Comparison of ENCODE assay signal across 11 mouse cellular contexts in genomic region chr2:136002118-136002517, GRCm38 (mm10). TPM values are rescaled to one million over a fixed set of nuclear protein-coding genes. Genes with fewer than 3 reads are reported as not detected.
DNase-seq lines count a peak whose midpoint lies in the region; ATAC-seq and TF ChIP-seq lines count a peak whose summit lies in the region.
"Had no signal": no experiment of that assay in that cellular context is flagged by ENCODE, and none has a peak within 500 bp of the region (broad histone marks: within the 10 kb centered on the region; RNA-seq: fewer than 3 reads in every experiment).

No protein-coding gene starts in this region.

- H3K4me2 ChIP-seq in intestine, embryonic 14.5 days (ENCODE audit: low read length): no peak overlapping the region
- no peak overlapping the region for H3K4me2 ChIP-seq in intestine, embryonic 16.5 days (ENCODE audit: low read depth, low read length)
- no peak overlapping the region for H3K4me2 ChIP-seq in limb, embryonic 13.5 days (replicated peaks)
- H3K4me2 ChIP-seq: heart, embryonic 13.5 days; stomach, embryonic 15.5 days had no signal

- no peaks in the 10 kb centered on the region for H3K4me1 ChIP-seq in intestine, embryonic 14.5 days (replicated peaks; ENCODE audit: control insufficient read depth, insufficient read depth, low read length)
- H3K4me1 ChIP-seq in intestine, embryonic 16.5 days (ENCODE audit: control insufficient read depth, insufficient read depth, low read length): no peaks in the 10 kb centered on the region
- H3K4me1 ChIP-seq in ES-E14 (ENCODE audit: control insufficient read depth in 2 of 2, insufficient read depth in 2 of 2, low read length in 2 of 2, poor library complexity in 1 of 2): no peaks in the 10 kb centered on the region
- H3K4me1 ChIP-seq in limb, embryonic 13.5 days: peaks cover 10% of the 10 kb centered on the region
- H3K4me1 ChIP-seq: heart, embryonic 13.5 days; stomach, embryonic 15.5 days had no signal

- no peaks in the 10 kb centered on the region; the same call in 1 of the 2 replicates for H3K36me3 ChIP-seq in intestine, embryonic 14.5 days (ENCODE audit: control insufficient read depth, insufficient read depth, low read length)
- no peaks in the 10 kb centered on the region for H3K36me3 ChIP-seq in intestine, embryonic 16.5 days (ENCODE audit: control insufficient read depth, insufficient read depth, low read length)
- no peaks in the 10 kb centered on the region for H3K36me3 ChIP-seq in ES-E14 (ENCODE audit: control insufficient read depth, insufficient read depth, low read length, poor library complexity, severe bottlenecking)
- no peaks in the 10 kb centered on the region; the same call in 1 of the 2 replicates for H3K36me3 ChIP-seq in limb, embryonic 13.5 days
- H3K36me3 ChIP-seq: stomach, embryonic 15.5 days had no signal

- peak; percentile 75; the same call in 1 of the 2 replicates for ATAC-seq in intestine, embryonic 14.5 days (replicated peaks; ENCODE audit: low FRiP score, low TSS enrichment, low read depth)
- ATAC-seq in intestine, embryonic 16.5 days: no peak
- peak; percentile 66 for ATAC-seq in common myeloid progenitor, adult 5-6 weeks (replicated peaks; ENCODE audit: low read depth, poor library complexity, severe bottlenecking)
- ATAC-seq in limb, embryonic 13.5 days (ENCODE audit: low FRiP score, low read depth): peak; percentile 44

- H3K27ac ChIP-seq in intestine, embryonic 14.5 days (ENCODE audit: low read depth): no peak overlapping the region
- H3K27ac ChIP-seq in intestine, embryonic 16.5 days (ENCODE audit: low read length): no peak overlapping the region
- no peak overlapping the region for H3K27ac ChIP-seq in ES-E14 (ENCODE audit: insufficient read depth, low read depth, low read length, poor library complexity, severe bottlenecking)
- no peak overlapping the region for H3K27ac ChIP-seq in limb, embryonic 13.5 days
- H3K27ac ChIP-seq: heart, embryonic 13.5 days; stomach, embryonic 15.5 days had no signal

- intact Hi-C loops in gastrocnemius, postnatal 14 days (cut with DNase I; ENCODE audit: low total_unique reads): no loop called here

- in situ Hi-C loops in ES-E14 (cut with MboI; ENCODE audit: low sequenced_read_pairs in 2 of 2, unreplicated experiment in 2 of 2): no loop called here

- 52% methylated on average over 7 of the region's 7 CpGs for WGBS in intestine, embryonic 14.5 days
- 46% methylated on average over 7 of the region's 7 CpGs for WGBS in intestine, embryonic 16.5 days
- WGBS in limb, embryonic 13.5 days: 53% methylated on average over 7 of the region's 7 CpGs

- H3K9me3 ChIP-seq in intestine, embryonic 14.5 days (ENCODE audit: control insufficient read depth, low read length): no peaks in the 10 kb centered on the region
- H3K9me3 ChIP-seq in intestine, embryonic 16.5 days (ENCODE audit: control insufficient read depth, low read length): no peaks in the 10 kb centered on the region
- no peaks in the 10 kb centered on the region for H3K9me3 ChIP-seq in ES-E14 (ENCODE audit: control insufficient read depth, insufficient read depth, low read depth, low read length)
- no peaks in the 10 kb centered on the region for H3K9me3 ChIP-seq in limb, embryonic 13.5 days
- H3K9me3 ChIP-seq: heart, embryonic 13.5 days; stomach, embryonic 15.5 days had no signal

- no peak overlapping the region for H3K9ac ChIP-seq in intestine, embryonic 14.5 days (ENCODE audit: low read length)
- no peak overlapping the region for H3K9ac ChIP-seq in intestine, embryonic 16.5 days (ENCODE audit: low read depth, low read length)
- H3K9ac ChIP-seq in ES-E14 (ENCODE audit: insufficient read depth, low read depth, low read length, poor library complexity, severe bottlenecking): no peak overlapping the region
- no peak overlapping the region for H3K9ac ChIP-seq in limb, embryonic 13.5 days
- H3K9ac ChIP-seq: heart, embryonic 13.5 days; stomach, embryonic 15.5 days had no signal

- no peak for DNase-seq in intestine, embryonic 14.5 days (ENCODE audit: low spot score)
- no peak for DNase-seq in ES-E14 (ENCODE audit: low read depth, low spot score)
- DNase-seq in gastrocnemius, postnatal 14 days: no peak
- DNase-seq in adrenal gland, adult 8-10 months: no peak
- DNase-seq in spleen, adult 12 weeks (ENCODE audit: low spot score): no peak
- DNase-seq: lung, postnatal 4 days had no signal

- no peak overlapping the region for H3K4me3 ChIP-seq in intestine, embryonic 14.5 days (ENCODE audit: low read depth, low read length)
- H3K4me3 ChIP-seq in intestine, embryonic 16.5 days (ENCODE audit: low read length): no peak overlapping the region
- no peak overlapping the region for H3K4me3 ChIP-seq in ES-E14 (ENCODE audit: insufficient read depth in 1 of 2, low read depth in 1 of 2, low read length in 2 of 2, poor library complexity in 1 of 2, severe bottlenecking in 1 of 2)
- no peak overlapping the region for H3K4me3 ChIP-seq in limb, embryonic 13.5 days
- H3K4me3 ChIP-seq: heart, embryonic 13.5 days; stomach, embryonic 15.5 days had no signal

- H3K27me3 ChIP-seq in intestine, embryonic 14.5 days (replicated peaks; ENCODE audit: control insufficient read depth, insufficient read depth, low read length): no peaks in the 10 kb centered on the region
- no peaks in the 10 kb centered on the region for H3K27me3 ChIP-seq in intestine, embryonic 16.5 days (replicated peaks; ENCODE audit: control insufficient read depth, insufficient read depth, low read length)
- no peaks in the 10 kb centered on the region for H3K27me3 ChIP-seq in limb, embryonic 13.5 days
- H3K27me3 ChIP-seq: heart, embryonic 13.5 days; stomach, embryonic 15.5 days had no signal

TF ChIP-seq in ES-E14, 5 proteins besides CTCF, POLR2A, EP300 and RAD21:
- TF ChIP-seq HCFC1 (IDR thresholded peaks at IDR 0.05; ENCODE audit: borderline replicate concordance, insufficient read depth, low read length) (no peak), ZC3H11A (IDR thresholded peaks at IDR 0.05; ENCODE audit: borderline replicate concordance, low read depth, low read length) (0 out of 2 replicates have a peak, but pooled peaks have one; percentile 31)

RNA-seq across cellular contexts. Expression of gene Lamp5, which starts 49.9 kb away (rescaled TPM):
- 0.17 and 0.18 TPM in 2 replicates for polyA plus RNA-seq in intestine, embryonic 14.5 days (2014; fragmentation: Nextera tagmentation; extraction: Ambion mirVana)
- polyA plus RNA-seq in intestine, embryonic 16.5 days (2015; fragmentation: Nextera tagmentation; extraction: Ambion mirVana): not detected in 2 replicates
- total RNA-seq in ES-E14 (2012; rRNA removed): not detected in 2 replicates
- not detected in 2 replicates for total RNA-seq in common myeloid progenitor, adult 5-6 weeks (2017)
- 1.2 and 1.5 TPM in 2 replicates for polyA plus RNA-seq in limb, embryonic 13.5 days (2015; fragmentation: Nextera tagmentation; extraction: Ambion mirVana)
- not detected for total RNA-seq in gastrocnemius, postnatal 14 days (2021)
- under 1 TPM in 1 of 4 experiments, not detected in 3; 0.12 TPM for total RNA-seq in adrenal gland, adult 8-10 months (2022)
- polyA plus RNA-seq: heart, embryonic 13.5 days had no signal
